Mouse (Mus musculus): ENCODE measurements at regions not wholly inside any gene's neighbourhood (a gene's known extent, or its start where the extent isn't known, plus 50 kb on each side); places are given as distances from the start of the nearest gene placed in this dataset.

DNA sequence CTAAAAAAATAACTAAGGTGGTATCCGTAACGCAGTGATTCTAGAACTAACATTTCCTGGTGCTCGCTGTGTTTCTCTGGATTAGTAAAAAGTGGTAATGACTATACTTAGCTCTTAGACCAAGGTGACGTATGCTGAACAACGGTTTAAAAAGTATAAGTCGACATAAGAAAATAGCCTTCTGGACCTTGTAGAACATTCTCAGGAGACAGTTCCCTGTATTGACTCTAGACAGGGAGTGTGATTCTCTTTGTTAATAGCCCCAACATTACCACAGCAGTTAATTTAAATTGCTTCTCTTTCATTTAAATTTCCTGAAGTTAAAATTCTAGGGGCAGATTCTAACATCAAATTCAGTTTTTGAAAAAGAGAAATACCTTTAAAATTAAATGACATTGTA, 812.7 kb upstream of the Acvr2a start:
- TF ChIP-seq POLR2A (IDR thresholded peaks at IDR 0.05; ENCODE audit: extremely low read depth, insufficient read depth, low read length) (no peak), CTCF (IDR thresholded peaks at IDR 0.05; ENCODE audit: low read depth, low read length) (no peak)
